Mouse (Mus musculus) activated CD4-positive, CD25-positive, alpha-beta regulatory T cell, adult 4 months (primary cell): Measurements from ENCODE around the gene Ctbp2. TPM values are rescaled to one million over a fixed set of nuclear protein-coding genes. Genes with fewer than 3 reads are reported as not detected.

Experiments
- polyA plus RNA-seq, 2 experiments: library from polyadenylated mRNA; unstranded; fragments of 100-300 nt; shearing (Covaris generic); gene quantifications; one replicate each; pipeline ENCODE4 v1.2.1; 2017

The Ctbp2 gene
- polyA plus RNA-seq, 2 experiments from 2014 or later = 1.6 to 4.4 TPM

Other genes with a start within 250 kb of the Ctbp2 start
- 10 to 100 TPM in 1 of 2 experiments, 1 to 10 TPM in 1; 8.7 to 10.8 TPM for gene Zranb1, start 193.2 kb downstream of the Ctbp2 start, polyA plus RNA-seq
- not detected for gene Fgfr2, start 1.0 kb downstream of the Ctbp2 start, polyA plus RNA-seq